Mouse (Mus musculus) kidney, embryonic 16.5 days (tissue): ENCODE measurements at regions not wholly inside any gene's neighbourhood (a gene's known extent, or its start where the extent isn't known, plus 50 kb on each side); places are given as distances from the start of the nearest gene placed in this dataset.

Experiments
- ATAC-seq: fragments of 200-750 bp; cut with Nextera tagmentation; 2 replicates; pipeline ENCODE4 v1.8.0; 2017; ENCODE audit warnings: moderate TSS enrichment; ENCODE audit not compliant: low FRiP score, low TSS enrichment
- H3K27ac ChIP-seq: fragments of 300-500 bp; sonication (generic); 2 replicates; pipeline ENCODE4 v1.5.1; 2014; ENCODE audit warnings: low read length
- H3K27me3 ChIP-seq: fragments of 300-500 bp; sonication (generic); 2 replicates; pipeline ENCODE4 v1.6.1; 2014; ENCODE audit warnings: low read length, control low read depth, mixed read lengths; ENCODE audit not compliant: insufficient read depth
- H3K36me3 ChIP-seq: fragments of 300-500 bp; sonication (generic); 2 replicates; pipeline ENCODE4 v1.6.1; 2014; ENCODE audit warnings: low read length, control low read depth, mixed read lengths; ENCODE audit not compliant: insufficient read depth
- H3K4me1 ChIP-seq: fragments of 300-500 bp; sonication (generic); 2 replicates; pipeline ENCODE4 v1.6.1; 2014; ENCODE audit warnings: low read length, control low read depth, mixed read lengths; ENCODE audit not compliant: insufficient read depth
- H3K4me2 ChIP-seq: fragments of 300-500 bp; sonication (generic); replicated peaks from 2 replicates; pipeline ENCODE4 v1.6.1; 2014; ENCODE audit warnings: low read depth, low read length
- H3K4me3 ChIP-seq: fragments of 300-500 bp; sonication (generic); 2 replicates; pipeline ENCODE4 v1.5.1; 2014; ENCODE audit warnings: mild to moderate bottlenecking, low read length
- H3K9ac ChIP-seq: fragments of 300-500 bp; sonication (generic); replicated peaks from 2 replicates; pipeline ENCODE4 v1.6.1; 2014; ENCODE audit warnings: low read length
- H3K9me3 ChIP-seq: fragments of 300-500 bp; sonication (generic); 2 replicates; pipeline ENCODE4 v1.6.1; 2016; ENCODE audit warnings: low read length, control low read depth
- WGBS: fragments of 180-500 bp; shearing (Covaris S2); extraction: QIAGEN DNeasy Blood & Tissue Kit; methylation state at CpG from one replicate; pipeline ENCODE4 v1.1.7; 2014; 5-methylcytosine and 5-hydroxymethylcytosine counted together

DNA sequence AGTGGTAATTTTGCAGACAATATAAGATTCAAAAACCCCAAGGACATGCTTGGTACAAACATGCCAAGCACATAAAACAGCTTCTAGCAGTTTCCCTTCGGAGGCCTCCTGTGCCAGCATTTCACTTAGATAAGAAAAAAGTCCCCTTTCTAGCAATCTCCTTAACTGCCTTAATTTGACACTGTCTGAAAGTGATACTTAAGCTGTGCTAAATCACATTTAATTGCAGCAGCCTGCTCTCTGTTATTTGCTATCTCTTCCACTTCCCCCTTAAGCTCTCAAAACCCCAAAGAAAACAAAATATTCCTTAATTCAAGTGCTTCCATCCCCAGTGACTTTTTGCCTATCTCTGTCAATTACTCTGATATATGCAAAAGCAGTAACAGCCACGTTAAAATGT lies 86.9 kb upstream of the Prokr2 start:
- H3K4me2 ChIP-seq: no peak overlapping the region
- H3K4me3 ChIP-seq: no peak overlapping the region
- H3K27ac ChIP-seq: no peak overlapping the region
- no peak for ATAC-seq
- no peaks in the 10 kb centered on the region for H3K4me1 ChIP-seq
- no peaks in the 10 kb centered on the region for H3K27me3 ChIP-seq
- 9% methylated on average over 2 of the region's 2 CpGs for WGBS
- no peak overlapping the region for H3K9ac ChIP-seq
- H3K36me3 ChIP-seq: no peaks in the 10 kb centered on the region
- no peaks in the 10 kb centered on the region for H3K9me3 ChIP-seq

DNA sequence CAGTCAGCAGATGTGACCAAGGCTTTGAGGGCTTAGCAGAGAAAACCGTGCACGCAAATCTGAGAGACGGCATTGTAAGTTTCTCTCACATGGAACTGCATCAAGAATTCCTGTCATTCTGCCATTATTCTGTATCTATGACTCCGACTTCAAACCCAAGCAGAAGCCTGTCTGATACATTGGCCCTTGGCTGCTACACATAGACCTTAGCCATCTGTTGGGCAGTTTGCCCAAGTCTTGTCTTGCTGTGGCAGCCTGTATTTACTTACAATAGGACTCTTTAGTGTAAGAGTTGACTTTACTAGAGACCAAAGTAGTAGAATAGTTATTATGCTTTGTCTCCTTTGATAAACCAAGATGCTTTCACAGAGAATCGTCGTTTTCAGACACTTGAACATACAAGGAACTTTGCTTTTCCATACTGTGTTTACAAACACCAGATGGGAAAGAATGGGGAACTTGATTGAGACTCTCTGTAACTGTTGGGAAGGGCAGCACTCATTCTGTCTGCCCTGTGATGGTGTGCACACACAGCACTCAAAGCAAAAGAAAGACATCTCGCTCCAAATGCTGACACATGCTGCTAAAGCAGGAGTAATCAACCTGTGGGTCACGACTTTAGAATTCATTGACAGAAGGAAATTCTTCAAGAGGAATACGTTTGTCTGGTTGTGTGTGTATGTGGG lies 83.9 kb upstream of the Prokr2 start:
- Histone ChIP-seq H3K36me3 (no peaks in the 10 kb centered on the region), H3K27me3 (no peaks in the 10 kb centered on the region), H3K4me2 (no peak overlapping the region), H3K27ac (no peak overlapping the region), H3K4me1 (no peaks in the 10 kb centered on the region), H3K4me3 (no peak overlapping the region), H3K9ac (no peak overlapping the region), H3K9me3 (no peaks in the 10 kb centered on the region)
- no peak for ATAC-seq
- WGBS: 82% methylated on average over 9 of the region's 9 CpGs

DNA sequence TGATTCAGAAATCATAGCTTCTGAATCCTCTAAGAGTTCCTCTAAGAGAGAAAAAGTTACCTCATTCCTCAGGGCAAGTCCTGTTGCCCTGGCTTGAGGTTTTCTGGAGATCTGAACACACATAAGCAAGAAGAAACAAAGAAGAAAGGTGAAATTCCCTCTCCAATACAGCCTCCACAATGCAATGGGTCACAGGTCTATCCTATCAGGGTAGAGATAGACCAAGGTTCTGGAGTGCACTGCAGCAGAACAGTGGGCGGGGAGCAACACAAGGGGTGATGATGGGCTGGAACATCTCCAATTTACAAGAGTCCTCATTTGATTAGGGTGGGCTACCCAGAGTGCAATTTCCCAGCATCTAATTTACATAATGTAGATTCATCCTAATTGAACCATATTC lies 69.8 kb upstream of the Prokr2 start:
- Histone ChIP-seq H3K4me2 (no peak overlapping the region), H3K27ac (no peak overlapping the region), H3K9ac (no peak overlapping the region), H3K9me3 (no peaks in the 10 kb centered on the region), H3K27me3 (no peaks in the 10 kb centered on the region), H3K4me3 (no peak overlapping the region), H3K36me3 (no peaks in the 10 kb centered on the region), H3K4me1 (no peaks in the 10 kb centered on the region)
- WGBS: 100% methylated on average over 1 of the region's 1 CpGs
- ATAC-seq: no peak

DNA sequence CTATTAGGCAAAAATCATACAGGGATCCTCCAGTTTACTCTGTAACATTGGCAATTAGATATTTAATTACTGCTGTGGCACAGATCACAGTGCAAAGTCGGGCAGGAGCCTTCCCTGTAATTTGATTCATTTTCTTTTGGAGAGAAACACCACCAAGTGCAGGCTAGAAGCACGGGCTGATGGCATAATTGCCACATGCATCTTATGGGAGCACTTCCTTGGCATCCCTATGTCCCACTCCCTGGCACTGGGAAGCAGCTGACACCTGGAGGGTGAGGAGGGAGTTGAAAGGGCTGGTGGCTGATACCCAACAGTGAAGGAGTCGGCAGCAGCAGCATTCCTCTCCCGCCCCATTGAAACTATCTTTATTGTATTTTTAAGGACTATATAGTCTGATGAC lies 64.1 kb upstream of the Prokr2 start:
- Histone ChIP-seq H3K27ac (no peak overlapping the region), H3K4me1 (0 out of 2 replicates have a peak, but pooled peaks cover 4% of the 10 kb centered on the region), H3K9me3 (no peaks in the 10 kb centered on the region), H3K4me3 (no peak overlapping the region), H3K27me3 (no peaks in the 10 kb centered on the region), H3K36me3 (no peaks in the 10 kb centered on the region), H3K4me2 (no peak overlapping the region), H3K9ac (no peak overlapping the region)
- WGBS: 56% methylated on average over 4 of the region's 4 CpGs
- ATAC-seq: no peak

DNA sequence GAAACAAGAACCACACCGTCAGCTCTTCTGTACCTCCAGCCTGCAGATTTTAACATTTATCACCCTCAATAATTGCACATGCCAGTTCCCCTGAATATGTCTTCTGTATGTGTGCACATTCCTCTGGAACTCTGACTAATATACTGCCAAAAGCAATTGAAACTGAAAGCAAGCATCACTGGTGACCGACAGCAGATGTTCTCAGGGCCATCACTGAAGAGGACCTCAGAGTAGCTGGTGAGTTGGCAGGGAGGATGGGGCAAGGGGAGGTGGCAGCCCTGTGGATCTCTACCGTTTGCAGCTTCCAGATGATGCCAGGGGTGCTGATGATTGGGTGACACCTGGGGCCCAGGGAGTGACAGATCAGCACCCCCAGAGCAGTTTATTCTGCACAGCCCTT lies 62.6 kb upstream of the Prokr2 start:
- Histone ChIP-seq H3K4me2 (no peak overlapping the region), H3K27me3 (no peaks in the 10 kb centered on the region), H3K4me1 (0 out of 2 replicates have a peak, but pooled peaks cover 4% of the 10 kb centered on the region), H3K4me3 (no peak overlapping the region), H3K9me3 (no peaks in the 10 kb centered on the region), H3K36me3 (no peaks in the 10 kb centered on the region), H3K9ac (no peak overlapping the region), H3K27ac (no peak overlapping the region)
- WGBS: 69% methylated on average over 3 of the region's 3 CpGs
- no peak for ATAC-seq

DNA sequence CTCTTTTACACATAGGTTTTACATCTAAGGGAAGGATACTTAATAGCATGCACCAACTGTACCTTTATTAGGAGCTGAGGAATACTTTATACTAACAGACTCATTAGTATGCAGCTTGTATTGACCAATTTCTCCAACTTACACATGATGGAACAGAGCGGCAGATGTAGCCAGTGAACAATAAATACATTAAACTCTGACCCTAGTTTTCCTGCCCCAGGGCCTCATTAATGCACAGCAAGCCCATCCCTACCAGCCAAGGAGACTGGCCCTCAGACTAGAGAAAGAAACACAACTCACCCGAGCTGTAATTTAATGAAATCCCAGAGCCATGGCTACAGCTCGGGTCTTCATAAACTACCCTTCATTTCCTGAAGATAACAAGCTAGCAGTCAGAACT lies 60.8 kb upstream of the Prokr2 start:
- no peaks in the 10 kb centered on the region for H3K27me3 ChIP-seq
- no peak for ATAC-seq
- no peak overlapping the region for H3K4me2 ChIP-seq
- no peaks in the 10 kb centered on the region for H3K36me3 ChIP-seq
- no peak overlapping the region for H3K9ac ChIP-seq
- H3K4me3 ChIP-seq: no peak overlapping the region
- H3K9me3 ChIP-seq: no peaks in the 10 kb centered on the region
- H3K27ac ChIP-seq: no peak overlapping the region
- 0 out of 2 replicates have a peak, but pooled peaks cover 4% of the 10 kb centered on the region for H3K4me1 ChIP-seq
- 24% methylated on average over 3 of the region's 3 CpGs for WGBS

DNA sequence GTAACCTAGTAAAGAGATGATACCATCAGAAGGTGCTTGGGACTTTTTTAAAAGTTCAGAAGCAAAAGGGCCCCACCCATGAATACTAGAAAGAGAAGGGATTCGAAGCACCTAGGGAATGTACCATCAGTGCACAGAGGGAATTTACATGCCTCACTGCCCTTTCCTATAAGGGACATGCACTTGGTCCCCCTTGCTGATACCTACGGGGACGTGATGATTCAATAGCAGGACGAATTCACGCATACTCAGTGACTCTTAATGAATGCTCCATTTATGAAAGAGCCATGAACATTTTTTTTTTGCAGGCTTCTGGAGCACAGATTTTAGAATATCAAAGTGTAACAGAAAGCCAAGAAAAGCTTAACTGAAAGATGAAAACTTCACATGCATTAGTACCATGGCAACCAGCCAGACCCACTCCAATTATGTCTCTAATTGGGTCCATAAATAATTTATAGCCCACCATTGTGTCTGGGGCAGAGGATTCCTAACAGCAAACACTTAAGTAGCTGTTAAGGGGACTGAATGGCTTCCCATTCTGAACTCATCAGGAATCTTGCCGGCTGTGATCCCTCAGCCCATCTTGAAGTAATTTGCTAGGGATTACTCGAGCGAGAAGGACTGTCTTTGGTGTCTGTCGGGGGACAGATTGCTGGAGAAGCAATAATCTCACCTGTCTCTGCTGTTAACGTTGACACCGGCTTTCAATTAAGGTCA lies 59.4 kb upstream of the Prokr2 start:
- peak; percentile 54; the same call in 1 of the 2 replicates for ATAC-seq
- Histone ChIP-seq H3K27ac (no peak overlapping the region), H3K4me3 (no peak overlapping the region), H3K27me3 (no peaks in the 10 kb centered on the region), H3K9me3 (no peaks in the 10 kb centered on the region), H3K4me1 (0 out of 2 replicates have a peak, but pooled peaks cover 4% of the 10 kb centered on the region), H3K9ac (no peak overlapping the region), H3K36me3 (no peaks in the 10 kb centered on the region), H3K4me2 (no peak overlapping the region)
- 20% methylated on average over 11 of the region's 11 CpGs for WGBS
